Mouse (Mus musculus) kidney, adult 2 months (tissue): Measurements from ENCODE around the gene Gm21905.

ENCODE experiments used
- CTCF ChIP-seq: fragments of 200-500 bp; conservative IDR thresholded peaks from 2 replicates; pipeline ENCODE4 v1.5.1; 2011; ENCODE audit warnings: low read depth, mild to moderate bottlenecking, control low read depth, low read length, moderate library complexity, mixed read lengths; ENCODE audit not compliant: insufficient read depth, insufficient read length
- POLR2A ChIP-seq: fragments of 200-500 bp; IDR thresholded peaks from one replicate; pipeline ENCODE4 v1.6.1; 2011; ENCODE audit warnings: low read depth, low read length, control low read depth

- no peak for TF ChIP-seq CTCF
- TF ChIP-seq POLR2A = no peak
These were observed 1.9 kb upstream of the Gm21905 start for GRCm38 (mm10) chr5:67948074-67948473.
